Mouse (Mus musculus) myocyte (in vitro differentiated cells): Measurements from ENCODE around the gene Crnkl1. TPM values are rescaled to one million over a fixed set of nuclear protein-coding genes. Genes with fewer than 3 reads are reported as not detected.
"Not testable (repeated sequence)": the region's sequence is repeated elsewhere in the genome, so short reads cannot be mapped to it uniquely, and the experiment has no call there.

ENCODE experiments used
- H3K27me3 ChIP-seq: one replicate; pipeline ENCODE4 v1.6.1; 2011; ENCODE audit not compliant: control insufficient read depth, insufficient read depth, insufficient read length
- H3K36me3 ChIP-seq: one replicate; pipeline ENCODE4 v1.6.1; 2011; ENCODE audit not compliant: control insufficient read depth, insufficient read depth
- H3K4me2 ChIP-seq: one replicate; pipeline ENCODE4 v1.6.1; 2011; ENCODE audit warnings: low read depth, control low read depth
- H3K4me3 ChIP-seq: one replicate; pipeline ENCODE4 v1.5.1; 2011; ENCODE audit warnings: mild to moderate bottlenecking, control low read depth, moderate library complexity
- H3K79me2 ChIP-seq: one replicate; pipeline ENCODE4 v1.6.1; 2011; ENCODE audit not compliant: control insufficient read depth, insufficient read depth
- H3ac ChIP-seq: one replicate; pipeline ENCODE4 v1.6.1; 2011; ENCODE audit not compliant: control insufficient read depth, insufficient read length
- CEBPB ChIP-seq: IDR thresholded peaks from 2 replicates; pipeline ENCODE4 v1.6.1; 2011; ENCODE audit warnings: mild to moderate bottlenecking, moderate library complexity; ENCODE audit not compliant: poor library complexity, insufficient read depth, severe bottlenecking
- E2F4 ChIP-seq: IDR thresholded peaks from one replicate; pipeline ENCODE4 v1.6.1; 2011; ENCODE audit warnings: mild to moderate bottlenecking, control low read depth, moderate library complexity; ENCODE audit not compliant: insufficient read depth
- MAX ChIP-seq: IDR thresholded peaks from one replicate; pipeline ENCODE4 v1.6.1; 2011; ENCODE audit warnings: low read depth, mild to moderate bottlenecking, control low read depth
- MYOD1 ChIP-seq, 3 experiments: IDR thresholded peaks; one replicate each; pipeline ENCODE4 v1.6.1; 2011; ENCODE audit warnings: control low read depth in 2 of 3, low read depth in 2 of 3, mild to moderate bottlenecking in 2 of 3, moderate library complexity in 1 of 3; ENCODE audit not compliant: insufficient read length in 2 of 3, control insufficient read depth in 1 of 3
- MYOG ChIP-seq, 3 experiments: IDR thresholded peaks; one replicate each; pipeline ENCODE4 v1.6.1; 2011; ENCODE audit warnings: control low read depth in 2 of 3, low read depth in 2 of 3, mild to moderate bottlenecking in 2 of 3; ENCODE audit not compliant: insufficient read length in 2 of 3, control insufficient read depth in 1 of 3, insufficient read depth in 1 of 3
- POLR2A ChIP-seq: IDR thresholded peaks from one replicate; pipeline ENCODE4 v1.6.1; 2011; ENCODE audit warnings: low read depth, mild to moderate bottlenecking, control low read depth, moderate library complexity; ENCODE audit not compliant: insufficient read length
- POLR2AphosphoS2 ChIP-seq: IDR thresholded peaks from one replicate; pipeline ENCODE4 v1.6.1; 2011; ENCODE audit warnings: low read depth, control low read depth; ENCODE audit not compliant: insufficient read length
- REST ChIP-seq: IDR thresholded peaks from one replicate; pipeline ENCODE4 v1.6.1; 2011; ENCODE audit warnings: mild to moderate bottlenecking, control low read depth, moderate library complexity; ENCODE audit not compliant: insufficient read depth, insufficient read length
- SRF ChIP-seq: IDR thresholded peaks from one replicate; pipeline ENCODE4 v1.6.1; 2011; ENCODE audit warnings: low read depth; ENCODE audit not compliant: control insufficient read depth, insufficient read length
- TCF12 ChIP-seq: IDR thresholded peaks from one replicate; pipeline ENCODE4 v1.6.1; 2011; ENCODE audit warnings: mild to moderate bottlenecking, control low read depth; ENCODE audit not compliant: poor library complexity, insufficient read depth, severe bottlenecking
- TCF3 ChIP-seq: IDR thresholded peaks from one replicate; pipeline ENCODE4 v1.6.1; 2011; ENCODE audit warnings: low read depth, control low read depth; ENCODE audit not compliant: insufficient read length
- USF1 ChIP-seq: IDR thresholded peaks from one replicate; pipeline ENCODE4 v1.6.1; 2011; ENCODE audit warnings: low read depth, mild to moderate bottlenecking, control low read depth, moderate library complexity
- polyA plus RNA-seq: library from polyadenylated mRNA; unstranded; fragments of >200 nt; fragmentation: generic; extraction: Trizol; gene quantifications from one replicate; pipeline ENCODE4 v1.2.1, GENCODE M21; 2012; ENCODE audit warnings: missing spikeins

Gene Crnkl1
- polyA plus RNA-seq, 1 experiment = 10.9 TPM

DNA sequence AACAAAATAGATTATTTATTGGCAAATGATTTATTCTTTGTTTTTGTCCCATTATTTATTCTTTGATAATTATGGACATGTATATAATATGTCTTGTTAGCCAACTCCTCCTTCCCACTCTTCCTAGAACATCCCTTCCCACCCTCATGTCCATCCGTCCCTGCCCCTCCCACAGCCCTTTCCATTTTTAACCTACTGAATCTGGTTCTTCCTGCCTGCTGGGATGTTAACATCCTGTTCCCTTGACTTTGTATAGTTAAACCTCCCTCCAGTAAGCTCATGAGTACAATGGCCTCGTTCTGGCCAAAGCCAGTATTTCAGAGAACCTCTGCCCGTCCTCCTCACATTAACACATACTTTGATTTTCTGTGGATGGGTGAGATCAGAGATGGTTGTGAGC, 6.6 kb upstream of the Crnkl1 start:
- no peak for TF ChIP-seq POLR2AphosphoS2

DNA sequence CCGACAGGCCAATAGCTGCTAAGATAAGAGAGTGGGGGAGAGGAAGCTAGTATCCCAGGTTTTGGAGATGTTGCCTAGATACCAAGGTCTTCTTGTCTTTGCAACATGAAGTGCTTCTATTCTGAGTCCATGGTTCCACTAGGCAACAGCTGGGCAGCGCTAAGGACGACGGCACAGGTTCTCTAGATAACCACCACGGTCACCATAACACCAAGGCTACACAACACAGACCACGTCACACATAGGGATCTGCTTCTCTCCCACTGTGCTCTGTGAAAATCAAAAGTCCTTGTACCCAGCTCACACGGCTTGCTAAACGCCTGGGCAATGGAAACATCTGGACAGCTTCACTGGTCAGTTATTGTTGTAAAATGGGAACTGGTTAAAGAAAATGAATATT, 2.2 kb upstream of the Crnkl1 start:
- Histone ChIP-seq H3K27me3 (peaks cover 6% of the 10 kb centered on the region), H3K4me2 (peak overlapping the region; percentile 53), H3K36me3 (peaks cover 5% of the 10 kb centered on the region), H3K4me3 (no peak overlapping the region), H3ac (no peak overlapping the region), H3K79me2 (peaks cover 10% of the 10 kb centered on the region)
- TF ChIP-seq MAX (no peak), CEBPB (no peak), POLR2A (no peak), MYOG (IDR thresholded peaks at IDR 0.05; ENCODE audit: control insufficient read depth in 1 of 3, insufficient read depth in 1 of 3, insufficient read length in 2 of 3, low read depth in 2 of 3) (no peak), TCF3 (no peak), POLR2AphosphoS2 (no peak), SRF (no peak), TCF12 (no peak), E2F4 (no peak), REST (no peak), MYOD1 (IDR thresholded peaks at IDR 0.05; ENCODE audit: control insufficient read depth in 1 of 3, insufficient read length in 2 of 3, low read depth in 2 of 3) (no peak), USF1 (no peak)

More for the DNA sequence above, 6.6 kb upstream of the Crnkl1 start:
- Histone ChIP-seq H3K79me2 (no peaks in the 10 kb centered on the region), H3K36me3 (no peaks in the 10 kb centered on the region), H3K27me3 (peaks cover 6% of the 10 kb centered on the region), H3K4me2 (no peak overlapping the region), H3K4me3 (no peak overlapping the region), H3ac (no peak overlapping the region)

DNA sequence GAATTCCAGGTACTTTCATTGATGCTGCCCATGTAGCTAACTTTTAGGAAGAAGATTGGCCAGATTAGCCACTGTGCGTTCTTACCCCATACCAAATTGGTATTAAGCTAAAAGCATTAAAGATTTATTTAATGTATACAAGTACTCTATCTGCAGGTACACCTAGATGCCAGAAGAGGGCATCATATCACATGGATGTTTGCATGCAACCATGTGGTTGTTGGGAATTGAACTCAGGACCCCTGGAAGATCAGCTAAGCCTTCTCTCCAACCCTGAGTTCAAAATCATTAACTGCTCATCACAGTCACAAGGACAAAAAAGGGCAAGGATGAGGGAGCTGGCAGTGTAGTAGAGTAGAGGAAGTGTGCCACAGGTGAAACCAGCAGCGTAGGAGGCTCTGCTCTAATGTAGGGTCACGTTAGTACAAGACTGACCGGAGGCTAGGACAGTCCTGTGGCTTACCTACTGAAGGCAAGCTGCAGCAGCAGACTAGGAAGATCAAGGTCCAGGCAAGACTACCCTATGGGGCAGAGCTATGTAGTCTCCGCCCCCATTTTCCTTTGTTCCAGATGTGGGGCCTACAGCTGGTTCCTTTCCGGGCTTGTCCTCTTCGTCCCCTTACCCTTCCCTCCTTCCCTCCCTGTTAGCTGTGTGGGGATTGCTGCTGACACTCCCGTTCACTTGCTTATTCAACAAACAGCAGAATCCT, 13.7 kb downstream of the Crnkl1 start:
- no peaks in the 10 kb centered on the region for H3K79me2 ChIP-seq
- TF ChIP-seq CEBPB (no peak), MYOG (IDR thresholded peaks at IDR 0.05; ENCODE audit: control insufficient read depth in 1 of 3, insufficient read depth in 1 of 3, insufficient read length in 2 of 3, low read depth in 2 of 3) (no peak), TCF12 (no peak), SRF (no peak), TCF3 (no peak), REST (no peak), USF1 (no peak), E2F4 (no peak)
- H3ac ChIP-seq = no peak overlapping the region
- H3K27me3 ChIP-seq = no peaks in the 10 kb centered on the region
- no peak overlapping the region for H3K4me3 ChIP-seq
- peaks cover 59% of the 10 kb centered on the region for H3K36me3 ChIP-seq
- no peak overlapping the region for H3K4me2 ChIP-seq

DNA sequence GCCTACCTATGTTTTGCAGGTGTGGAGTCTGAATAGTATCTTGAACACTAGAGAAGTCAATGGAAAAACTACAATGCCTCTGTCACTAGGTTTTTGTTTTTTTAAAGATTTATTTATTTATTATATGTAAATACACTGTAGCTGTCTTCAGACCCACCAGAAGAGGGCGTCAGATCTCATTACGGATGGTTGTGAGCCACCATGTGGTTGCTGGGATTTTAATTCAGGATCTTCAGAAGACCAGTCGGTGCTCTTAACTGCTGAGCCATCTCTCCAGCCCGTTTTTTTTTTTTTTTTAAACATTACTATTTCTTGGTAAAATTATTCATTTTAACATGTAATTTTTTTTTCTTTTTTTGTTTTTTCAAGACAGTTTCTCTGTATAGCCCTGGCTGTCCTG, 28.9 kb downstream of the Crnkl1 start:
- Histone ChIP-seq H3K79me2 (peaks cover 74% of the 10 kb centered on the region), H3K36me3 (peaks cover 28% of the 10 kb centered on the region)
- not testable (repeated sequence) for H3ac ChIP-seq, H3K4me2 ChIP-seq, H3K27me3 ChIP-seq, H3K4me3 ChIP-seq

DNA sequence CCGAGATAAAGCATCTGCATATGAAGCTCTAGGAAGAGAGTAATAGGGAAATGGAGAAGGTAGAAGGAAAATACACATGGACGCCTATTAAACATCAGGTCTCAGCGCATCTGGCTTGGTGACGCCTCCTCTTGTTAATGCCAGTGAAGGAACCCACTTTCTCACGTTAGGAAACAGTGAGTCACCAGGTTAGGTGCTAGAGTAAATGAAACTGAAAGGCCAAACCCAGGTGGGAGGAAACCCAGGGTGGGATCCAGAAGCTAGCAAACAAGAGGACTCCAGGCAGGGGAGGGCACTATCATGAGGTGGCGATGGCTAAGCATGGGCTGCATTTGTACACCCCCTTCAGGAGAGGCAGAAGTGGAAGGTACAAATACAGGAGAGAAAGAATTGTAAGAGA, 29.7 kb downstream of the Crnkl1 start:
- H3K4me3 ChIP-seq = peak overlapping the region; percentile 77
- TF ChIP-seq TCF12 = no peak
- TF ChIP-seq POLR2A = no peak
- TF ChIP-seq POLR2AphosphoS2 = no peak
- TF ChIP-seq MYOG (IDR thresholded peaks at IDR 0.05; ENCODE audit: control insufficient read depth in 1 of 3, insufficient read depth in 1 of 3, insufficient read length in 2 of 3, low read depth in 2 of 3) = no peak
- no peak for TF ChIP-seq CEBPB
- no peak for TF ChIP-seq MAX
- TF ChIP-seq USF1 = no peak
- H3ac ChIP-seq = no peak overlapping the region
- no peaks in the 10 kb centered on the region for H3K27me3 ChIP-seq
- peaks cover 67% of the 10 kb centered on the region for H3K79me2 ChIP-seq
- H3K36me3 ChIP-seq = peaks cover 21% of the 10 kb centered on the region
- H3K4me2 ChIP-seq = peak overlapping the region; percentile 82
